Mouse (Mus musculus) c-Kit-positive CD71-positive TER-119-positive erythroid progenitor cells, embryonic 14.5 days (primary cell): ENCODE measurements around the gene Slc29a4.

Experiments
- DNase-seq: peaks from one replicate; pipeline ENCODE4 v3.0.0-alpha.2; 2013; ENCODE audit warnings: low spot score

Gene Slc29a4

GRCm38 (mm10) chr5:142692248-142692647 lies at the start of gene Slc29a4:
TSS of gene Slc29a4 (plus strand) at chr5:142692512.
- no peak for DNase-seq

- no peak for DNase-seq
Measured at GRCm38 (mm10) chr5:142648162-142648561, 44.1 kb upstream of the Slc29a4 start.

- no peak for DNase-seq
Measured at GRCm38 (mm10) chr5:142649460-142650050, 42.8 kb upstream of the Slc29a4 start.

GRCm38 (mm10) chr5:142650390-142650789 lies 41.9 kb upstream of the Slc29a4 start:
- DNase-seq: no peak

GRCm38 (mm10) chr5:142650794-142651497 lies 41.4 kb upstream of the Slc29a4 start:
- DNase-seq: peak; percentile 86

GRCm38 (mm10) chr5:142652266-142652665 lies 40.0 kb upstream of the Slc29a4 start:
- no peak for DNase-seq

- no peak for DNase-seq
Measured at GRCm38 (mm10) chr5:142660656-142661434, 31.5 kb upstream of the Slc29a4 start.

- DNase-seq: no peak
Measured at GRCm38 (mm10) chr5:142667921-142668320, 24.4 kb upstream of the Slc29a4 start.

GRCm38 (mm10) chr5:142668556-142669263 lies 23.6 kb upstream of the Slc29a4 start:
- no peak for DNase-seq

GRCm38 (mm10) chr5:142669726-142670125 lies 22.6 kb upstream of the Slc29a4 start:
- no peak for DNase-seq

GRCm38 (mm10) chr5:142673082-142673481 lies 19.2 kb upstream of the Slc29a4 start:
- no peak for DNase-seq

GRCm38 (mm10) chr5:142678141-142678571 lies 14.2 kb upstream of the Slc29a4 start:
- no peak for DNase-seq

- DNase-seq: peak; percentile 21
Measured at GRCm38 (mm10) chr5:142679065-142679464, 13.2 kb upstream of the Slc29a4 start.

- DNase-seq: no peak
Measured at GRCm38 (mm10) chr5:142681911-142682310, 10.4 kb upstream of the Slc29a4 start.

- DNase-seq: no peak
Measured at GRCm38 (mm10) chr5:142682529-142682928, 9.8 kb upstream of the Slc29a4 start.

GRCm38 (mm10) chr5:142688866-142689265 lies 3.4 kb upstream of the Slc29a4 start:
- DNase-seq: no peak

GRCm38 (mm10) chr5:142690343-142690742 lies 2.0 kb upstream of the Slc29a4 start:
- no peak for DNase-seq

GRCm38 (mm10) chr5:142692971-142693737 lies 842 bp downstream of the Slc29a4 start:
- no peak for DNase-seq

- DNase-seq: no peak
Measured at GRCm38 (mm10) chr5:142693738-142694430, 1.6 kb downstream of the Slc29a4 start.

- no peak for DNase-seq
Measured at GRCm38 (mm10) chr5:142694627-142695340, 2.5 kb downstream of the Slc29a4 start.
